Mouse (Mus musculus) limb, embryonic 10.5 days (tissue): Measurements from ENCODE around the gene Slc9a3r2. TPM values are rescaled to one million over a fixed set of nuclear protein-coding genes. Genes with fewer than 3 reads are reported as not detected.

Source experiments
- DNase-seq: peaks from one replicate; pipeline ENCODE4 v3.0.0-alpha.2; 2017; ENCODE audit warnings: low spot score
- H3K27ac ChIP-seq: fragments of 300-500 bp; sonication (generic); 2 replicates; pipeline ENCODE4 v1.5.1; 2016; ENCODE audit warnings: mild to moderate bottlenecking
- H3K27me3 ChIP-seq: fragments of 300-500 bp; sonication (generic); 2 replicates; pipeline ENCODE4 v1.6.1; 2016; ENCODE audit warnings: low read depth, mild to moderate bottlenecking; ENCODE audit not compliant: poor library complexity, severe bottlenecking
- H3K36me3 ChIP-seq: fragments of 300-500 bp; sonication (generic); 2 replicates; pipeline ENCODE4 v1.6.1; 2016; ENCODE audit warnings: mild to moderate bottlenecking, moderate library complexity
- H3K4me1 ChIP-seq: fragments of 300-500 bp; sonication (generic); 2 replicates; pipeline ENCODE4 v1.6.1; 2016
- H3K4me3 ChIP-seq: fragments of 300-500 bp; sonication (generic); 2 replicates; pipeline ENCODE4 v1.5.1; 2016; ENCODE audit warnings: mild to moderate bottlenecking, moderate library complexity
- H3K9me3 ChIP-seq: fragments of 300-500 bp; sonication (generic); replicated peaks from 2 replicates; pipeline ENCODE4 v1.6.1; 2016; ENCODE audit warnings: mild to moderate bottlenecking
- WGBS: fragments of 180-500 bp; shearing (Covaris S2); methylation state at CpG from one replicate; pipeline ENCODE4 v1.1.7; 2016; 5-methylcytosine and 5-hydroxymethylcytosine counted together
- polyA plus RNA-seq: library from polyadenylated mRNA; unstranded; fragments of >200 nt; fragmentation: Nextera tagmentation; extraction: Ambion mirVana; gene quantifications from 2 replicates; pipeline ENCODE4 v1.2.1, GENCODE M21; 2016

Gene Slc9a3r2
- polyA plus RNA-seq, 1 experiment from 2014 or later: 57.1 TPM

DNA sequence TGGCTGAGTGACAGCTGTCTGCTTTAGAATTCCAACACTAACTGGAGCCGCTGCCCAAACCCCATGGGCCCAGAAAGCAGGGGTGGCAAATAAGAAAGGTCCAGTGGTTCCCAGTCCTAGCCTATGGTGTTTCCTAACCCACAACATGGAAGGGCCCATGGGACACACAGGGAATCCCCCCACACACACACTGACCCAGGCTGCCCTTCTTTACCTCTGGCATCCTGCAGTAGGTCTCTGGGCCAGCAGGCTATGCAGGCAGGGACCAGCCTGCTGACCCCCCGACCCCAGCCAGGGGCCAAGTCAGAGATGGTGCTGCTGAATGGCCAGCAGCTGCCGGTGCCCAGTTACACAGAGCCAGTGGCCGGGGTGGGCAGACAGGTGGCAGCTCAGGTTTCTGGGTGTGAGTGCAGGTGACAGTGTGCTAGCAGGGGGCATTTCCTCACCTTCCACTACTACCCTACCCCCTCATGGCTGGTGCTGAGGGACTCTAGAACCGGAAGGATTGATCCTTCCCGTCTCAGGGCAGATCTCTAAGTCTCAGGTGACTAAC is 7.3 kb downstream of the Slc9a3r2 start:
- H3K4me3 ChIP-seq: no peak overlapping the region
- H3K27me3 ChIP-seq: peaks cover 4% of the 10 kb centered on the region; the same call in 1 of the 2 replicates
- peaks cover 80% of the 10 kb centered on the region for H3K4me1 ChIP-seq
- DNase-seq: no peak
- peaks cover 68% of the 10 kb centered on the region for H3K36me3 ChIP-seq
- H3K9me3 ChIP-seq: no peaks in the 10 kb centered on the region
- 64% methylated on average over 6 of the region's 6 CpGs for WGBS
- peak overlapping the region; percentile 25 for H3K27ac ChIP-seq

DNA sequence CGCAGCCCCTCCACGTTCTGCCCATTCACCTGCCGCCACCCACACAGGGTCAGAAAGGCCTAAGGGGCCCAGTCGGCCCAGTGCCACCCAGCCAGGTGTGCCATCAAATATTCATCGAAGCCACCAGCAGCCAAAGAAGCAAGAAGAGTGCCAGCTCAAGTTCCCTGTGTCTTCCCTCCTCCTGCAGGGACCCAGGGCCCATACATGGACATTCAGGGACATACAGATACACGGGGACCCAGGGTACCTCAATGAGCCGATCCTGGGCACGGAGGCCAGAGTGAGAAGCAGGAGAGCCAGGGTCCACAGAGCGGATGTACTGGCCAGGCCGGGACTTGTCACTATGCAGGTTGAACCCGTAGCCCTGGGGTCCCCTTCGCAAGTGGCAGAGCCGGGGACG is 8.2 kb downstream of the Slc9a3r2 start:
- no peaks in the 10 kb centered on the region for H3K27me3 ChIP-seq
- no peak for DNase-seq
- peaks cover 80% of the 10 kb centered on the region for H3K4me1 ChIP-seq
- peak overlapping the region; percentile 0; the same call in 1 of the 2 replicates for H3K4me3 ChIP-seq
- no peaks in the 10 kb centered on the region for H3K9me3 ChIP-seq
- H3K36me3 ChIP-seq: peaks cover 69% of the 10 kb centered on the region
- peak overlapping the region; percentile 25; the same call in 1 of the 2 replicates for H3K27ac ChIP-seq
- WGBS: 91% methylated on average over 14 of the region's 14 CpGs

DNA sequence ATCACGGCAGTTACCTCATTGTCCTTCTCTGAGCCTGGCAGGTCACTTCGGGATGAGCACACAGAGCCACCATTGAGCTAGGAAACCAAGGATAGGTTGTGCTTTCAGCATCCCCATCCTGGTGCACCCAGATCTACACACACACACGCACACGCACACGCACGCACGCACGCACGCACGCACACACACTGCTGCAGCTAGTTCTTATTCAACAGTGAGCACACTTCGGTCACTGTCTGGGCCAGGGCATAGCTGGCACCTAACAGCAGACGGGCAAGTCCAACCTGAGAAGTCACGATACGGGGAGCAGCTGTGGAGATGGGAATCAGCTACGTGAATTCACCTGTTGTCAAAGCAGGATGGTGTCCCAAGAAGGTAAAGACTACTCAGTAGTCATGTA is 9.5 kb downstream of the Slc9a3r2 start:
- H3K4me1 ChIP-seq: peaks cover 78% of the 10 kb centered on the region
- peaks cover 59% of the 10 kb centered on the region for H3K36me3 ChIP-seq
- no peak overlapping the region for H3K4me3 ChIP-seq
- peak overlapping the region; percentile 92 for H3K27ac ChIP-seq
- no peak for DNase-seq
- 95% methylated on average over 15 of the region's 15 CpGs for WGBS
- no peaks in the 10 kb centered on the region for H3K9me3 ChIP-seq
- H3K27me3 ChIP-seq: no peaks in the 10 kb centered on the region

DNA sequence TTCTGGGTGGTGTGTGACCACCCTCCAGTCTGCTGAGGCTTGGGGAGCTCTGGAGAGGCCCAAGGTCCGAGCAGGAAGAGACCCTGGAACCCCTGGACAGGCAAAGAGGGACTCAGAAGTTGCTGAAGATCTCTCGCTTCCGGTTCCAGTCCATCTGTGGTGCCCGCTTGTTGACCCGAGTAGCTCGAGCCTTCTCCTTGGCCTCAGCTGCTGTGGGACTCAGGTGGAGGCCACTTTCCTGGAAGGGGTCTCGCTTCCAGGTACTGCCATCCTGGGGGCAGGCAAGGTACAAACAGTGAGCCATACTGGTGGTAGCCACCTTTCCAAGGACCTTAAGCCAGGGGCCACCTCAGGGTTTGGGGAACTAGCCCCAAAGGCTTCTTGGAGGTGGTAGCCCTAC is 10.0 kb downstream of the Slc9a3r2 start:
- Histone ChIP-seq H3K27me3 (no peaks in the 10 kb centered on the region), H3K36me3 (peaks cover 62% of the 10 kb centered on the region), H3K27ac (peak overlapping the region; percentile 92), H3K4me3 (peak overlapping the region; percentile 33), H3K4me1 (peaks cover 74% of the 10 kb centered on the region), H3K9me3 (no peaks in the 10 kb centered on the region)
- no peak for DNase-seq
- WGBS: 86% methylated on average over 7 of the region's 7 CpGs

DNA sequence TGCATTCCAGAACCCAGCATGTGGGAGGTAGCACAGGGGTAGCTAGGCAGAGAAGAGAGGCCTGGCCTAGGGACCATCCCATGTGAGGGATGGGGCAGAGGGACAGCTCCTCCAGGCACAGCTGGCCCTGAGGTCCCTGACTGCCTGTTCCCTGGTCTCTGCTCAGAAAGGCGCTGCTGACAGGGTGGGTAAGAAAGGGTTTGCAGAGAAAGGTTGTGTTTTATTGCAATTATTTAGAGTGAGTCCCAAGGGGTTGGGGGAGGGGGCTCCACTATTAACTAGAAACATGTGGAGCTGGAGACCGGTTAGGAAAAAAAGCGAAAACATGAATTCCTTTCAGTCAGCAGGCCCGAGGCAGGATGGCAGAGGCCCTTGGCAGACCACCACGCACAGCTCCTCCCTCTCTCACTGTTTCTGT is 10.5 kb downstream of the Slc9a3r2 start:
- WGBS: 14% methylated on average over 5 of the region's 5 CpGs
- Histone ChIP-seq H3K27me3 (no peaks in the 10 kb centered on the region), H3K27ac (peak overlapping the region; percentile 92), H3K4me3 (peak overlapping the region; percentile 33), H3K4me1 (peaks cover 68% of the 10 kb centered on the region), H3K36me3 (peaks cover 60% of the 10 kb centered on the region), H3K9me3 (no peaks in the 10 kb centered on the region)
- peak; percentile 74 for DNase-seq

DNA sequence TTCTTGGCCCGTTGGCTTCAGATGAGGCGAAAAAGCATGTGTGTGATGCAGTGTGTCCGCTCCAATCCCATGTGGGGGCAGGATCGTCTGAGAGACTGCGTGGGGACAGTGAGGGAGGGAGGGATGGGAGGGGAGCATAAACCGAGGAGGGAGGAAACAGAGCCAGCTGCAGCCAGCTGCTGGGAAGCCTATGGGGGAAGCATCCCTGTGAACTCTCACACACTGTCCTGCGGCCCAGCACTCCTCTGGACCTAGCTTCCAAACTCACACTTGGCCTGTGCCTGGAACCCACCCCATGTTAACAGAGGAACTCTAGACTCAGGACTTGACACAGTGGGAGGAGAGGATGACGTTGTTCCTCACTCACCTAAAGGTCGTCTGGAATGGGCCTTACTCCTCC is 11.3 kb downstream of the Slc9a3r2 start:
- DNase-seq: no peak
- Histone ChIP-seq H3K27me3 (no peaks in the 10 kb centered on the region), H3K36me3 (peaks cover 56% of the 10 kb centered on the region), H3K4me3 (peak overlapping the region; percentile 33), H3K4me1 (peaks cover 63% of the 10 kb centered on the region), H3K27ac (peak overlapping the region; percentile 92), H3K9me3 (no peaks in the 10 kb centered on the region)
- 69% methylated on average over 9 of the region's 9 CpGs for WGBS

DNA sequence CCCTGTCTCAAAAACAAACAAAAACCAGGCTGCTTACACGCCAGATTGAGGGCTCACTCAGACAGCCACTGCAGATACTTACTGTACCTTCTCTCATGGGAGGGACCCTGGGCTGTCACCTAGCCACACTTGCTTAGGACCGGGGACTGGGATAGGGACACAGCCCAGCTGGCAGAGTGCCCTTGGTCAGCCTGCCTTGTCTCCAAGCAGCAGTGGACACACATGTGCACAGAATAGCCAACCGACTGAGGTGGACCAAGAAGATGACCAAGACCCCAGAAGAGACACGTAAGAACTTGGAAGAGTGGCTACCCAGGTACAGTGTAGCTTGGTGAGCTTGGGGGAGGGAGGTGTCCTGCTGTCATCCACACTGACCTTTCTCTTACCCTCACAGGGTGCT is 11.9 kb downstream of the Slc9a3r2 start:
- Histone ChIP-seq H3K9me3 (no peaks in the 10 kb centered on the region), H3K4me1 (peaks cover 63% of the 10 kb centered on the region), H3K4me3 (no peak overlapping the region), H3K27me3 (no peaks in the 10 kb centered on the region), H3K36me3 (peaks cover 56% of the 10 kb centered on the region), H3K27ac (peak overlapping the region; percentile 92)
- 86% methylated on average over 4 of the region's 4 CpGs for WGBS
- DNase-seq: no peak

DNA sequence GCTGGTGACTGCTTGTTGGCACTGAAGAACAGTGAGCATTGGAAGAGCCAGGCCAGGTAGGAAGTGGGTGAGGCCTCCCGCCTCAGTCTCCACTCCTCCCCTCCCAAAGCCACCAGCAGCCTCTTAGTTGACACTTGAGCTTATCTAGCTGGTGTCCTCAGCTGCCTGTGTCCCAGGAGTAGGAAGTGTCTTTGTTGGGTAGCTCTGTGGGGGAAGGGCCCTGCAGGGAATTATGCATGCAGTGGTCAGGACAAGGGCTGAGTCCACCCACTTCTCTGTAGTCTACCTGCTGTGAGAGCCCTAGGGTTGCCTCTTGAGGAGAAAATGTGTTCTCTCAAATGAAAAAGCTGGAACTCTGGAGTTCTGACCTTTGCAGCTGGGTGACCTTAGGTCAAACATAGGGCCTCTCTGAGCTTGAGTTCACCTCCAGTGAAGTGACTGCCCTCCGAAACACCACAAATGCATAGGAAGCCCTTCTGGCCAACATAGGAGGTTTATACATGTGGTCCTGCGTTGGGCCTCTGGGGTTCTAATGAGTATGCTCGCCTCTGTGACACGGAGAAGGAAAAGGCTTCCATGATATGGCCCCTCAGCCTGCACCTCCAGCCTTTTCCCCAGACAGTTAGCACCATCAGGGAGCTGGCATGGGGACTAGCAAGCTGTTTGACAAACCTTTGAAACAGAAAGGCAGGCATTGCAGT is 13.2 kb downstream of the Slc9a3r2 start:
- Histone ChIP-seq H3K9me3 (no peaks in the 10 kb centered on the region), H3K4me1 (peaks cover 60% of the 10 kb centered on the region), H3K27ac (peak overlapping the region; percentile 53; the same call in 1 of the 2 replicates), H3K27me3 (no peaks in the 10 kb centered on the region), H3K4me3 (no peak overlapping the region), H3K36me3 (peaks cover 45% of the 10 kb centered on the region)
- 73% methylated on average over 5 of the region's 5 CpGs for WGBS
- peak; percentile 25 for DNase-seq

DNA sequence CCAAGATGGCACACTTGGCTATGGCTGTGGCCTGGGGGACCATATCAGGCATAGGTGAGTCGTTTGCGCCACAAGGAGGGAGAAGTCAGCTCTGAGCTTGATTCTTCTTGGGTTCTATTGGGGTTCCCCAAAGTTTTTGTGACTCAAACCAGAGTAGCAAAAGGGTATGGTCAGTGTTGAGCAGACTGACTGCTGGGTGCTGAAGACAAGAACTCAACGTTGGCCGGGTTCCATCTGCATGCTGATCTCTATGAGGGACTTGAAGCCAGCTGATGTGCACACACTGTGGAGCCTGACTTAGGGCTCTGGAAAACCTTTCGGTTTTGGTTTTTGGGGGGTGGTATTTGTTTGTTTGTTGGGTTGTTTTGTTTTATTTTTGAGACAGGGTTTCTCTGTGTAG is 14.4 kb downstream of the Slc9a3r2 start:
- no peak for DNase-seq
- no peak overlapping the region for H3K27ac ChIP-seq
- no peaks in the 10 kb centered on the region for H3K9me3 ChIP-seq
- H3K4me3 ChIP-seq: peak overlapping the region; percentile 13; the same call in 1 of the 2 replicates
- WGBS: 95% methylated on average over 5 of the region's 5 CpGs
- H3K4me1 ChIP-seq: peaks cover 64% of the 10 kb centered on the region
- H3K36me3 ChIP-seq: peaks cover 38% of the 10 kb centered on the region
- H3K27me3 ChIP-seq: no peaks in the 10 kb centered on the region

DNA sequence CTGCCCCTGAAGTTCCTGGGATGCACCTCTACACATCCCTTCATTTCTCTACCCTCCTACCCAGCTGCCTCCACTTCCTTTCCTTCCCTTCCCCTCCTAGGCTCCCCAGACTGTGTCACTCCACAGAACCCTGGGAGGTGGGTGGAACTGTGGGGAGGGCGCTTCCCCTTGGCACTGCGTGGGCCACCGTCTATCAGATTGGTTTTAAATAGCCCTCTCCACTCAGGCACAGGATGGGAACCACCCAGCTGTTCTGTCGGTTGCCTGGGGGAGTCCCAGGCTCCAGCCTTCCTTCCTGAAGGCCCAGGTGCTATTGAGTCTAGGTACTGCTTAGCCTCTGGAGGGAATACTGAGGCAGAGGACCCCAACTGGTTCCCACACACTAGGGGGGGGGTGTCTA is 15.1 kb downstream of the Slc9a3r2 start:
- H3K4me3 ChIP-seq: no peak overlapping the region
- no peak for DNase-seq
- peaks cover 38% of the 10 kb centered on the region for H3K36me3 ChIP-seq
- no peaks in the 10 kb centered on the region for H3K9me3 ChIP-seq
- no peak overlapping the region for H3K27ac ChIP-seq
- H3K4me1 ChIP-seq: peaks cover 58% of the 10 kb centered on the region
- WGBS: 94% methylated on average over 4 of the region's 4 CpGs
- no peaks in the 10 kb centered on the region for H3K27me3 ChIP-seq

DNA sequence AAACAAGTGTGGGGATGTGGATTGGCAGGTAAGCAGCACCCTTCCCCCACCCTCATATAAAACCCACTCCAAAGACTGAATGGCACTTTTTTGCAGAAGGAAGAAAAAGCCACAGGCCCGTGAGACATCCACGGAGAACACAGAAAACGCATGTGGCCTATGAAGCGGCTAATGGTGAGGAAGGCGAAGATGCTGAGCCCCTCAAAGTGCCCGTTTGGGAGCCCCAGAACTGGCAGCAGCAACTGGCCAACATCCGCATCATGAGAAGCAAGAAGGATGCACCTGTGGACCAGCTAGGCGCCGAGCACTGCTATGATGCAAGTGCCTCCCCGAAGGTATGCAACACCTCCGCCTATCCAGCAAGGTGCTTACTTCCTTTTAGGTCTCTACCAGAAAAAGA is 16.3 kb downstream of the Slc9a3r2 start:
- 95% methylated on average over 11 of the region's 11 CpGs for WGBS
- H3K4me3 ChIP-seq: no peak overlapping the region
- H3K27ac ChIP-seq: no peak overlapping the region

DNA sequence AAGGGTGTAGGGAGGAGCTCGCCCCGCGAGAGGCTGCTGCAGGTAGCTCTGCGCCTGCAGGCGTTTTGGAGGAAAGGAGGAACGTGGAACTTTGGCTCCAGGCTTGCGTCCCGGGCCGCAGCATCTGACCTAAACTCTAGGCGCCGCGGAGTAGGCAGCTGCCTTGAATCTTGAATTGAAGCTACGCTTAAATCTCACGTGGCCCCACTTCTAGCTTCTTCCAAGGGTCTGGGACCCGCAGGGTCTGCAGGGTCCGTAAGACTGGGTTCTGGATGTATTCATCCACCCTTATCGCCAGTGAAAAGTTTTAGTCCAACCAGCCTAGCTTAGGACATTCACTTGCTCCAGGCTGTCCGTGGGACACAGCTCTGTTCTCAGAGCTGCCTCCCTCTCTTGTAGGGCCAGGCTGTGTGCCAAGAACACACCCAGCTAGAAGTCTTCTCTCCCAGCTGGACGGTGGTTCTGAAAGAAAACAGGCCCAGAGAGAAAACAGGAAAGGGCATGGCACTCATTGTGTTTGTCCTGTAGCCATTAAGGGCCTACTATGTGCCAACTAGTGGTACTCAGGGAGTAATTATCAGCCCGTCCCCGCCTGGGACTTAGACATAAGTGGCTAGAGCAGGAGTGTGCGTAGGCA is 17.2 kb downstream of the Slc9a3r2 start:
- no peaks in the 10 kb centered on the region for H3K27me3 ChIP-seq
- H3K27ac ChIP-seq: peak overlapping the region; percentile 93
- H3K4me3 ChIP-seq: peak overlapping the region; percentile 78
- no peak for DNase-seq
- no peaks in the 10 kb centered on the region for H3K9me3 ChIP-seq
- H3K36me3 ChIP-seq: peaks cover 44% of the 10 kb centered on the region
- 13% methylated on average over 22 of the region's 22 CpGs for WGBS
- H3K4me1 ChIP-seq: peaks cover 37% of the 10 kb centered on the region

More for the DNA sequence above, 16.3 kb downstream of the Slc9a3r2 start:
- Histone ChIP-seq H3K36me3 (peaks cover 44% of the 10 kb centered on the region), H3K9me3 (no peaks in the 10 kb centered on the region), H3K27me3 (no peaks in the 10 kb centered on the region), H3K4me1 (peaks cover 46% of the 10 kb centered on the region)
- no peak for DNase-seq

DNA sequence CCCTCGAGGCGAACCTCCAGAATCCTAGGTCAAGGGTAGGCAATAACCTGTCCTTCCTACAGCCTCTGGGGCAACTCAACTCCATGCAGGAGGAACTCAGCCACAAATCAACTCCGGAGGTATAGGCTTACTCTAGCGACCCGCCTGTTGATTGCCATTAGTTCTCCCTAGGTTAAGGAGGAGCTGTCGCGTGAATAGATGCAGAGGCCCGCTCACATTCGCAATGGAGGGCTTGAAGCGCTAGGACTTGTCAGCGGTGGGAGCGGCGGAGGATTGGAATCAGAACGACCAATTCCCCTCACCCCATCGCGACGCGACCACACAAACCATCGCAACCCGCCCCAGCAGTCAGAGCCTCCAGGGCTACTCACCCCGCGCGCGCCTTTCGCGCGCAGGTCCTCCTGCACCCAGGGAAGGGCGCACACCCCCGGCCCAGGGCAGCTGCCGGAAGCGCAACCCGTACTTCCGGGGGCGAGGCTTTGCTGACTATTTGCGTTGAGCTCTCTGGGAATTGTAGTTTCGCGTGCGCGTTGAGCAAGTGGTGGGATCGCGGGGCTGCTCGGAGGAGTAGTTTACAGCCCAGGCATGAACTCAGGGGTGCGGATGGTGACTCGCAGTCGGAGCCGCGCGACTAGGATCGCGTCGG is 17.8 kb downstream of the Slc9a3r2 start, which contains the start of the genes Tsc2 and Nthl1:
Tsc2 (minus strand) TSS at position 464 of the 646 bp plus-strand sequence.
Nthl1 (plus strand) TSS at position 514 of the 646 bp plus-strand sequence.
- Histone ChIP-seq H3K9me3 (no peaks in the 10 kb centered on the region), H3K27me3 (no peaks in the 10 kb centered on the region), H3K4me1 (peaks cover 32% of the 10 kb centered on the region), H3K27ac (peak within 1 kb of the TSS; percentile 93), H3K36me3 (peaks cover 46% of the 10 kb centered on the region), H3K4me3 (peak within 1 kb of the TSS; percentile 78)
- peak; percentile 94 for DNase-seq
- 2% methylated on average over 51 of the region's 51 CpGs for WGBS
